Mouse (Mus musculus): Measurements from ENCODE around the gene Disp1.

- no peak for TF ChIP-seq GATA1 (IDR thresholded peaks at IDR 0.05; ENCODE audit: low read length)
- no peak for TF ChIP-seq TAL1 (IDR thresholded peaks at IDR 0.05; ENCODE audit: low read length)
Observed at GRCm38 (mm10) chr1:183207141-183207540, 14.2 kb downstream of the Disp1 start.
